Mouse (Mus musculus) CD4-positive, CD25-positive, alpha-beta regulatory T cell, adult 4 months (primary cell): ENCODE measurements around the gene Adgrv1. TPM values are rescaled to one million over a fixed set of nuclear protein-coding genes. Genes with fewer than 3 reads are reported as not detected.
A peak's percentile ranks its signal among the peaks of the same experiment; 100 is the strongest.

Source experiments
- ATAC-seq: one replicate; pipeline ENCODE4 v1.8.0; 2017
- polyA plus RNA-seq, 2 experiments: library from polyadenylated mRNA; unstranded; fragments of 100-300 nt; shearing (Covaris generic); gene quantifications; one replicate each; pipeline ENCODE4 v1.2.1; 2017

The Adgrv1 gene
- polyA plus RNA-seq, 2 experiments from 2014 or later = not detected

DNA sequence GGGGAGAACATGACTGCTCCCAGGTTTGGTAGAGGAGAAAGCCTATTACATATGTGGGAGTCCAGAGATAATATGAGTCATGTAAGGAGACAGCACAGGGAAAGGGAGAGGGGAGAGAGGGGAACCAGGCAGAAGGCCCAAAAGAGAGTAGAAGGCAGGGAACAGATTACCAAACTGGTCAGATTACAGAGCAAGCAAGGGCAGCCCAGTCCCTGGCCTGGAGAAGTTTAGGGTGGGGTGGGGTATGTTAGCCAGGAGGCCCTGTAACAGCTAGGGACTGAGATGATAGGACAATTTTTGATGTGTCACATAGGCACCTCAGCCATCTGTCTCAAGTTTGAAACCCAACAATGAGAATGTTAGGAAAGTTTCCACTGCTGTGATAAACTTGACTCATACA, 498.5 kb downstream of the Adgrv1 start:
- no peak for ATAC-seq

DNA sequence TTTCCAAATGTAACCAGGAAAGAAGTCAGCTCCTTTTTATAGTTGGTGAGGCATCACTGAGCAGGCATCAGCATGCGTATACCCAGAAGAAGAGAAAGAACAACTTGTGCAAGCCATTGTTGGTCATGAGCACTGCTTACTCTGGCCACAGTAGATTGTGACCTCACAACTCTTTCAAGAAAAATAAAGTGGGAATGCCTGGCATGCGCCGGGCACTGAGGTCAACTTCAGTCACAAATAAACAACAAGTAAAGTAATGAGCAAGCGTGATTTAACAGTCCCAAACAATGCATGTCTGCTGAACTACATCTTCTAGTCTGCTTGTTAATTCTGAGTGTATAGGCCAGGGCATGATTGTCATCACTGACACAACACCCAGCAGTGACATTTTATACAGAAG, 499.6 kb downstream of the Adgrv1 start:
- no peak for ATAC-seq

DNA sequence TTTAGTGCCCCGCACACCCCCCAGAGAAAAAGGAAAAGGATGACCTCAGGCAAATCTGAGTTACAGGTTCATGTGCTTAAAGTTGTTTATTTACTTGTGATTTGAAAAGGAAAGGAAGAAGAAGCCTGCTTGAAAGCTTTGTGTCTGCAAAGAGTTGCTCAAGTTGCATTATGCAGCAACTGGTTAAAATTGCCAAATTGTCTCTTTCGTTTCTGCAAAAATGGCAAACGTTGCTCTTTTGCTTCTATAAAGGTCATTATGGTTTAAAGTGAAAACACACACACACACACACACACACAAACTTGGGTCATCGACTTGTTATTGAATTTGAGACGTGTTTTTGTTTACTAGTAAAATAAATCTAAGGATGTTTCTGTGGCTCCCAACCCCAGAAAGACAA, 500.3 kb downstream of the Adgrv1 start:
- no peak for ATAC-seq

DNA sequence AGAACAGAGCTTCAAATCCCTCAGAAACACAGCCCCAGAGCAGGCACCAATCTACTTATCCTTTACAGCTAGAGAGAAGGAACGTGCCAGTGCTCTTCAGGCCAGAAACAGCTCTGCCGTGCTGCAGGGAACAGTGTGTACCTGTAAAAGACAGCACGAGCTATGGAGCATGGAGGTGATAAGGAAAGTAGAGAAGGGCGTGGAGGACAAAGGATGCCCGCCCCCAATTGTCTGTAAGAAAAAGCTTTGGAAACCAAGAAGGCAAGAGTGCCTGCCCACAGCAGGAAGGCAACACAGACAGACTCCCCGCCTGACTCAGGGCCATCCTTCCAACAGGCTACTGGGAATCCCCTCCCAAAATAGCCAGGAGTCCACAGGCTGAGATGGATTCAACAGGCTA, 501.1 kb downstream of the Adgrv1 start:
- ATAC-seq = no peak

DNA sequence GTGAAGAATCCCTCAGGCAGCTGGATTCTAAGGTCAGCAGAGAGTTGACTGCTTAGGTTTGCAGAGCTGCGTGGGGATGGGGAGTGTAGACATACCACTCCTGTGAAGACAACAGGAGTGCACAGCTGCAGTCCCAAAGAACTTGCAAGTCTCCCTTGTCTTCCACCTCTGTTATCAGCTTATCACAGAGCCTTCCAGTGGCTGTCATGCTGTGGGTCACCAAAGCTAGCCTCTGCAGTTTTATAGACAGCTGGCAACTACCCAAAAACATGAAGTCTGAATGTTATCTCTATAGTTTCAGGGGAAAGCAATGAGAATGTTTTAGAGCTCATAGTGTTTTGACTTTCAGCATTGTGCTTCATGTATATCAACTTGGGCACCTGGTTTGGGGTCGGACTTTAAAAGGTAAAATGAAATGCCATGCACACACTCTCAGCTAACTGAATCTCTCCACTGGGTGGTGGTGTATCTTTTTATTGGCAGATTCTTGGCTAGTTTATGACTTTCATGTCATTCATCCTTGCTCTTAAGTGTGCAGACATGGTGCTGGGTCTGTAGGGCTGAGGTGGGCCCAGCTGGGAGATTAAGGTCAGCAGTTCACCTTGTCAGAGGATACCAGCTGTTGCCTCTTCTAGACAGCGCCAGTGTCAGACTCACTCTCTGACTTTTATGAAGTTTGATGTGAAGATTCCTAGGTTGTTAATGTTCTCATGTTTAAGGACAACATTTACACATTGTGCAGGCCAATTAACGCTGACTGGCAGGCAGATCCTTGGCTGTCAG, 502.0 kb downstream of the Adgrv1 start:
- ATAC-seq = no peak

DNA sequence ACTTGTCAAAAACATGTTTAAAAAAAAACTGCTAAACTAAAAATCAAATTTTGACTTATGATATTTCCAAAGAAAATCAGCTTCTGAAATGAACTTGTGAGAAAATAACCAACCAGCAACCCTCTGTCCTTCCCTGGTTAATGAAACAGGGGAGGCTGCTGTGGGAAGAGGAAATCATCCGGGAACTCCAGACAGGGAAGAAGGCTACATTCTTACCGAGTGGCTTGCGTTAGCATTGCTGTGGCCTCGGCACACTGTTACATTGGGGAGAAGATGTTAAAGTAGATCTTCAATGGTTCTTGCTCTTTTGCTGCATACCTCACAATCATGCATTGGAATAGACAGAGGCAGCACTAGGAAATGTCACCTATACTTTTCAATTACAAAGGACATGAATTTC, 507.1 kb downstream of the Adgrv1 start:
- no peak for ATAC-seq

DNA sequence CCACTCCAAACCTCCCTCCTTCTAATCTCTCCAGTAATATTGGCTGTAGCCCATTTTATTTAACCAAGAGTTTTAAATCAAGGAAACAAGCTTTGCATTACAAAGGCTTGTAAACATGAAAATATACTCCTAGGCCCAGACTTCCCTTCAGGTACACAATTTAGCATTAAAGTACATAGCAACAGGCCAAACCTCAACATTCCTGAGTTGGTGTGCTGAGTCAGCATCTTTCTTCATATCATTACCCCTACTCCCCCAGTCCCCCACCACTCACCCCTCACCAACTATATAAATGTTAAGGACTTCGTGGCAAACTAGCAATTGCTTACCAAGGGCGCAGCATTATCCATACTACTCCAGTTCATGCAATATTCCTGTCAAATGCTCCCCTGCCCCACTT, 510.7 kb downstream of the Adgrv1 start:
- no peak for ATAC-seq

DNA sequence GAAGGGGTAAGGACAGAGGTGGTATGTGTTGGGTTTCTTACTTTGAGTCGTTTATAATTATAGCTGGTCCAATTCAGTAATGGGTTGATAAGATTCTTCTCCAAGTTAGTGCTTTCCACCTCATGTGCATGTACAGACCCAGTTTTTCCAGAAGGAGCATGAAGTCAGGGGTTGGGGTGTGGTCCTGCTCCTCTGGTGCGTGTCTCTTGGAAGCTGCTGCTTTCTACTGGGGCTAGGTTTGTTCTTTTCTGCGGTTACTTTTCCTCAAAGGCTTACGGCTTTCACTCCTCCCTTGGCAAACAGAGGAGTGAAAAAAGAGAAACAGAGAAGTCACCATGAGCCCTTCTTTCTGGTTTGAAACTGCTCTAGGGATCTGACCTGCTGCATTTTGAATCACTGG, 522.5 kb downstream of the Adgrv1 start:
- ATAC-seq = no peak

DNA sequence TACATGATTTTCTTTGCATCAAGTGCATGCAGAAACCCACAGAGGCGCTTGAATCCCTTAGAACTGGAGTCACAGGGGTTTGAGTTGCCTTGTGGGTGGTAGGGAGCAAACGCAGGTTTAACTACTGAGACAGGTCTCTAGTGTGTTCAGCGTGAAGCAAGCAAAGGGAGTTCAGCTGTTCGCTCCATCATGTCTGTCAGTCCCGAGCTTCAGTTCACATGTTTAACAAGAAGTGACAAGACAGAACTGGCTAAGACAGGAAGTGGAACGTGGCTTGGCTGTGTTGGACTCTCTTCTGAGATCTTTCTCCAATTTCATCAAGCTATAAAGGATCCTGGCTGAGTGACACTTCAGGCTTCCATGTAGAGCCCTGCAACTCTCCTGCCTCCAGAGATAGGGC, 523.3 kb downstream of the Adgrv1 start:
- ATAC-seq = no peak

DNA sequence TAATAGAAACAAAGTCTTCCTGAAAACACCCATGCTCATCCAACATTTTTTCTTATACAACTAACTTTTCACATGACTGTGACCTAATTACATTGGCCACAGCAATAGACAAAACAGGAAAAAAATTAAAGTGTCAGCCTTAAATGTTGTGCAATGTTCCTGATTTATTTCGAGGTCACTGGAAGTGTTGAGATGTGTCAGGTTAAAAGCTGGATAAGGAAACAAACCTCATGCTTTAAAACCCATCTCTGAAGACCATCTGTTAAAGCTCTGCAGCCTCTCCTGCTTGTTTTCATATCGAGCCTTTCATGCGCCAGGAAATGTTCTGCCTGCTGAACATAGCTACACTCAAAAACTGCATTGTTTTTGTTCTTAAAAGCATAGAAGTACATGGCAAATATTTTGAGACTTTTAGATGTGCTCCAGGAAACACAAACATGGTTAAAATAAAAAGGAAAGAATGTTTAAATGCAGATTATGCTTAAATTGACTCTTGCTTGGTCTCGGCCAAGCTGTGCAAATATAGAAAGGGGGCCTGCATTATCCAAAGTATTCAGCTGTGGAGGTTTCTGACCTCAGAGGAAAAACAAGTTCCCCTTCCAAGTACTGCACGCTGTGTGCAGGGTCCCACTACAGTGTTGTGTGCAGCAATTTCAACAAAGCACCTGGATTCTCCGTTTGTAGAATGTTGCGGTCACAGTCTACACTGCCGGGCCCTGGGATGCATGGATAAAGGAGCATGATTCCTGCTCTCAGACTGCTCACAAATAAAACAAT, 524.2 kb downstream of the Adgrv1 start:
- ATAC-seq = no peak

DNA sequence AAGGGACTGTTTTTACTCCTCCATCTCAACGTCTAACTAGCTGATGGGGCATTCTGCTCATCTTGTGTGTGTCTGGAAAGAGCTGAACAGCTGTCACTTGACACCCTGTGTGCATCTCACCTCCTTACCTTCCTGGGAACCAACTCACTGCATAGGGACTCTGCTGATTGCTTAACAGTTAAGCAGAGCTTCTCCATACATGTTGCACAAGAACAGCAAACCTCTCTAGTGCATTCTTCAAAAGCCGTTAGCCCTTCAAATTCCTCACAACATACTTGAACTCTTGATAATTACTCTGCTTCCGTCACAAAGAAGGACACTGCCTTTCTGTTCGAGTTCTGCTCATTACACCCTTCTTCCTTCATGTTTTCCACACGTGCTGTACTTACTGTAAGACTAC, 525.5 kb downstream of the Adgrv1 start:
- ATAC-seq = no peak

GRCm38 (mm10) chr13:81103794-81104193, 529.2 kb downstream of the Adgrv1 start:
- ATAC-seq = no peak

GRCm38 (mm10) chr13:81096424-81096823, 536.5 kb downstream of the Adgrv1 start:
- peak; percentile 61 for ATAC-seq

DNA sequence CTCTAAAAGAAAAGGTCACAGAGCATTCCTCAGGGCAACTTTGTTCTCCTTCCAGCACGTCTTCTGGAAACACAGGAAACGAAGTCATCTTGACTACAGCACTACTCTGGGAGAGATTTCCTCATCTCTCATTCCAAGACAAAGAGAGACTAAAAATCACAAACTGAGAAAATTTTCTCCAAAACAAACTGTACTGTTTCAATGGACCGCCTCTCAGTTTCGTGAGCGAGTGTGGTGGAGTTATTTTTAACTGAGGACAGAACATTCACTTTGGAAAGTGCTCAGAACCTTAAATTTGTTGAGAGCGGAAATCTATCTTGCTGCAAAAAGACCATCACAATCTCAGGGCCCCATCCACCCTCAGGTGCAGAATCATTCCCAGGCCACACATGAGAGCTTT, 538.4 kb downstream of the Adgrv1 start:
- no peak for ATAC-seq

DNA sequence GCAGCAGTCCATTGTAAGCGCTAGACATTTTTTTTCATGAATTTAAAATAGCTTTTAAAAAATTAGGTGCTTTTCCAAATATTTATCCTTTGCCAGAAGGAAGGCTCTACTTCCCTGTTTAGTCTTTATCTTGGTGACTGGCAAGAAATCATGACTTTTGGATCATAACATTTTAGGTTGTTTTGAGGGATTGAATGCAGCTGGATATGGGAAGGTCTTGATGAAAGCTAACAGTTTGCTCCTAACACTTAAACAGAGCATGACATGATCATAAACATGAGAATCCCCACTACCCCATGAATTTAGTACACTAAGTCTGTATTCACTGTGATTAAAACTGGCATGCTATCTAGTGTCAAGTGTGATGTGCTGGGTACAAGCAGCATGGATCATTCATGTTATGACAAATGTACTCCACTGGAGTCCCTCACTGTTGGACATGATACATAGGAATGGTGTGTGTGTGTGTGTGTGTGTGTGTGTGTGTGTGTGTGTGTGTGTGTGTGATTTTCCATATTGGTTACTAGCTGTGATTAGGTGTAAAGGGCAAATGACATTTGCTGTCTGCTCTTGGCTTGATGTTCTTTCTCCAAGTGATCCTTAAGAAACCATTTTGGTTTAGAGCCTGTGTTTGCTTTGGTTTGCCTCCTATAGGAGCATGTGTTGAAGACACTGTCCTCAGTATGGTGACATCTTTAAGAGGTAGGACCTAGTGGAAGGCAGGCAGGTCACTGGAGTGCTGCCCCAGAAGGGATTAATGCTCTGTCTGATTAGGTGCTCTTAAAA, 542.7 kb downstream of the Adgrv1 start:
- no peak for ATAC-seq

GRCm38 (mm10) chr13:81086969-81087682, 545.8 kb downstream of the Adgrv1 start:
- no peak for ATAC-seq

DNA sequence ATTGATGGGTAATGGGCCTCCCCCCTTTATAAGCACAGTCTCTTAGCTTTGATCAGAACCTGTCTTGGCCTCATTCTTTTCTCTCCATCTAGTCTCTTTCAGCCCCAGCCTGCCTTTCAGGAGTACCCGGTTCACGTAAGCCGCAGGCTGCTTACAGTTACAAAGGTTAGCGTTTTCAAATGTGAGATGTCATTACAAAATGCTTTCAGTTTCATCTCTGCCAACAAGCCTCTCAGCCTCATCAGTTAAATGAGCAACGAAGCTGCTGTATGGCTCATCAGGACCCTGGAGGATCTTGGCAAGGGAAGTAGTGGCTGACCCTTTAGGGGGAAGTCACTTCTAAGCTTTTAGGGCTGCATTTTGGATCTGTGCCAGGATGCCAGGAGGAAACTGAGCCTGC, 560.7 kb downstream of the Adgrv1 start:
- peak; percentile 39 for ATAC-seq

- ATAC-seq = no peak
These were observed 581.5 kb downstream of the Adgrv1 start for GRCm38 (mm10) chr13:81051448-81051847.

DNA sequence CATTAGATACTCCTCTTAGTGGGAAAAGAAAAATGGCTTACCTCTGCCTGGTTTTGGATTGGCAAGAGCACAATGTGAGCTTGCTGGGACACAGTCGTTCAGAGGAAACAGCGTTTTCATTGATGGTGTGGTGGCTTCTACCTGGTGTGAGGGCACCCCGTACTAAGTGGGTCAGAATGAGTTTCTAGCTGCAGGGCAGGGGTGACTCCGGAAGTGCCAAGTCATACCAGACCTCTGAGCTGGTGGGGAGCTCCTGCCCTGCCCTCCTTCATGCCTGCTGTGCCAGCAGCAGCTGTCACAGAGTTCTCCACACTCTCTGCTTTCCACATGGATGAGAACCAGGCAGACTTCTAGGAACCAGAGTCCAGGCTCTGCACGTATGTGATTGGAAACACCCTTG, 582.0 kb downstream of the Adgrv1 start:
- ATAC-seq = peak; percentile 78

DNA sequence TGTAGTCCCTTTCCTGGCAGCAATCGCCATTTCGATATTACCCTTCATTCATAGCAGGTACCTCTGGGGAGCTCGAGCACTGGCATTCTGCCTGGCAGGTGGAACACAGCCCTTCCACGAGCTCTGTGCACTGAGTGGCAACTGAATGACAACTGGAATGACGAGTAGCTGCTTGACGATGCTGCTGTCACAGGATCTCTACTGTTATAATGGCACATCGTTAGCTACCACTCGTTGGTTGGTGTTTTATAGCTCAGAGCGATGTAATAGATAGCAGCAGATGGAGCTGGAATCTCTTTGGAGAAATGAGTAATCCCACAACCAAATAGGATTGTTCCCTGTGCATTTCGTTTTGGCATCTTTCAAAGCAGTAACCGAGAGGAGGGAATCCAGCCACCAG, 587.6 kb downstream of the Adgrv1 start:
- ATAC-seq = no peak
